Mouse (Mus musculus): ENCODE data around the gene Trp73.
A peak's percentile ranks its signal among the peaks of the same experiment; 100 is the strongest.

The Trp73 gene

DNA sequence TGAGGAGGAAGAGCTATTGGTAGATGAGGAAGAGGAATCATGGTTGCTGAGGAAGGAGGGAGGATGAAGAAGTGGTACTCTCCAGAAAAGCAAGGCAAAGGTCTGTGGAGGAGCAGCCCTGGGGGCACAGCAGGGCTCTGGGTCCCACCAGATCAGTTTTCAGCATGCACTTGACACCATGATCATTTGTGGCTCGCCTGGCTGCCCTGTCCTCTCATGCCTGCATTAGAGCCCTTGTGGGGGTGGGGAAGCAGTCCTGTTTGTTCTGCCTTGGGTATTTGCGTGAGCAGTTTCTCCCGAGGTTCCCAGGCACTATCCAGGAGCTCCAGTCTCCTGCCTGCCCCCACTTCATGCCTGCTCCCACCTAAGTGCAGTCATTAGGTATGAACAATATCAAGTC is 102.9 kb downstream of the Trp73 start:
- no peak for DNase-seq (ENCODE audit: low read depth, low spot score)

DNA sequence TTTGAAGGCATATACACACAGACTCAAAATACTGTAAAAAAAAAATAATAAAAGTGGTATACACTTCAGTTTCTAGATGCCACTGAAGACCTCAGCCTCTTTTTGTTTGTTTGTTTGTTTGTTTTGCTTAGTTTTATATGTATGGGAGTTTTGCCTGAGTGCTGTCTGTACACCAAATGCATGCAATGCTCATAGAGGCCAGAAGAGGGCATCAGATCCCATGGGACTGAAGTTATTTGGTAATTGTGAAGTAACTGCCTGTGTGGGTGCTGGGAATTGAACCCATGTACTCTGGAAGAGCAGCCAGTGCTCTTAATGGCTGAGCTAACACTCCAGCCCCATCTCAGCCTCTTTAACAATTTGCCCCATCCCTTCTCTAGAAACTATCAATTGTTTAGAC is 111.4 kb downstream of the Trp73 start:
- DNase-seq (ENCODE audit: low read depth, low spot score): peak; percentile 17

DNA sequence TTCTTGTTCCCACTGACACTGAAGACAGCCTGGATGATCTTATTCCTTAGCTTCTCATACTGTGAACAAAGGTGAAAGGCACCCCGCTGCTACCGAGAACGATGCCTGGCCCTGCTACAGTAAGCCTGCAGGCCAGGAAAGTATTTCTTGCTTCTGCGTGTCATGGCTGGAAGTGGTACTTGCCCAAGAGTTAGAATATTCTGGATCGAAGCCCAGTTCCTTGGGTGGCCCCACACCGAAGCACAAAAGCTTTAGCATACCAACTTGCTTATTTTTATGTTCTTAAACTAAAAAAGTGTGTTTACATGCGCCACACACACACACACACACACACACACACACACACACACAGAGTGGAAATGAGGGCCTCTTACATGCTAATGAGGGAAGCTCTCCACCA is 111.9 kb downstream of the Trp73 start:
- DNase-seq (ENCODE audit: low read depth, low spot score): no peak

DNA sequence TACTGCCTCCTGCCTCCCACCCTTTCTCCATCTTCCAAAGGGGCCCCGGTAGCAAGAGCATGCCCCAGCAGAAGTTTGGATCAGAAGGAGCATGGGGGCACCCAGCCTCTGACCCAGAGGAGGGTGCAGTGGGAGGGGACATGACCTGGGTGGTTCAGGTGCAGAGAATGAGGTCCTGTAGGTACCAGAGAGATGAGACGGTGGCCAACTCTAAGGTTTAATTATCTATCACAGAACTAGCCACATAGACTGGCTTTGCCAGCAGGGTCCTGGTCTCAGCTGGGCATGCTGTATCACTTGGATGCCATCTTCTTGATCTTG is 113.6 kb downstream of the Trp73 start:
- DNase-seq (ENCODE audit: low read depth, low spot score): no peak

DNA sequence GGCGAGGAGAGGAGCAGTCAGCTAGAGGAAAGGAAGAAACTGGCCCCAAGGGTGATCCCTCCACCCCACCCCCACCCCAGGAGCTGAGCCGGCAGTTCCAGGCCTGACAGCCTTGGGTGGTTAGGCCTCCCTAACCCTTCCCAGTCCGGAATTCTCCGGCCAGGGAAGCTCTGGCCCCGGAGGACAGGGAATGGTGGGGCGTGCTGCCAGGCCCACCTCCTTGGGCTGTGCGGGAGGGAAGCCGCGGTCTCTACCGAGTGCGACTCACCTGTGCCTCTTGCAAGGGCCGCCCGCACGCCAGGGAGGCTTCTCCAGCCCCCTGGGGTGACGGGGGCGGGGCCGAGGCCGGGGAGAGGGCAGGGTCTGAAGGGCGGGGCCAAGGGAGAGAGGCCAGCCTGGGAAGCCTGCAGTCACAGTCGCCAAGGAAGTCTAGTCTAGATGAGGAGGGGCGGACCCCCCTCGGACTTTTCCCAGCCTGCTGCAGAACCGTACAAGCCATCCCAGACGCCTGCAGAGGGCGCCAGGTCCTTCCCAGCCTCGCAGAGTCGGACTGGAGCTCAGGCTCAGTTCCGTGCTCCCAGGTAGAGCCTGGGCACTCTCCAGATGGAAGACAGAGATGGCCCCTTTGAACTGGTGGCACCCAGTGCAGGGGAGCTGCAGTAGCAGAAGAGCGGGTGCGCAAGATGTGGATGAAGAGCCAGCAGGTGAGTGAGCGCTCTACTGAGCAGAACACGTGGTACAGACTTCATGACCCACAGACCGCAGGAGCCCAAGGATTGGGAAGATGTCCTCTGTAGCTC is 114.2 kb downstream of the Trp73 start, which contains the start of gene Smim1:
Smim1 (minus strand) TSS at position 590 of the 800 bp plus-strand sequence.
- DNase-seq (ENCODE audit: low read depth, low spot score): peak; percentile 72

DNA sequence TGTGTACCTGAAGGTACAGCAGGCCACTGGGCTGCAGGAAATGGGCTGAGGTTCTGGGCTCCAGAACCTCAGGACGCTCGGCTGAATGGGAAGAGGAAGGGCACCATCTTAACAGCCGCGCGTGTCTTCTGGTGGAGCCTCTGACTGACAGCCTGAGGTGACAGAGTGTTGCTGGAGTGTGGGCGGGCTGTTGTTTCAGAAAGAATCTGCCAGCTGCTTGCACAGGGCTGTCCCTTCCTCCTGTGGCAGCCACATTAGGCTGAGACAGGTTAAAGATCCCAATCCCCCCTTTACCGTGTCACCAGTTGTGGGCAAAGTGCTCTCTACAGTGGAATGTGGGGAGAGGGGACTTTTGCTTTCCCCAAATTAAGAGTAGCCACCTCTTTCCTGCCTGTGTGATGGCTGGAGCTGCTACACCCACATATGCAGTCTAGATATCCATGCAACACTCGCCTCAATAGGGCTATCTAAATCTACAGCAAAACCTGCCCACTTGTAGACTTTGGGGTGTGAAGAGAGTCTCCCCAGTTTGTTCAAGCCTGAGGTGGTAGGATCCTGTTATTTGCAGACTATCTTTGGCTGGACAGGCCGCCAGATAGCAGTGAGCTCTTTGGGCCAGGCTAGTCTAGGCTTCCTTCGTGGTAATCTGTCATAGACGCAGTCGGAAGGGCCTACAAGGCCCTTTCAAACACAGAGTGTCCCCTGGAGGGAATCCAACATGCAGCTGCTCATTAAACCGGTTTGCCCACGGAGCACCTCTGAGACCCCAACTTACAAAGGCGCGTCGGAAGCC is 115.1 kb downstream of the Trp73 start:
- no peak for DNase-seq (ENCODE audit: low read depth, low spot score)

DNA sequence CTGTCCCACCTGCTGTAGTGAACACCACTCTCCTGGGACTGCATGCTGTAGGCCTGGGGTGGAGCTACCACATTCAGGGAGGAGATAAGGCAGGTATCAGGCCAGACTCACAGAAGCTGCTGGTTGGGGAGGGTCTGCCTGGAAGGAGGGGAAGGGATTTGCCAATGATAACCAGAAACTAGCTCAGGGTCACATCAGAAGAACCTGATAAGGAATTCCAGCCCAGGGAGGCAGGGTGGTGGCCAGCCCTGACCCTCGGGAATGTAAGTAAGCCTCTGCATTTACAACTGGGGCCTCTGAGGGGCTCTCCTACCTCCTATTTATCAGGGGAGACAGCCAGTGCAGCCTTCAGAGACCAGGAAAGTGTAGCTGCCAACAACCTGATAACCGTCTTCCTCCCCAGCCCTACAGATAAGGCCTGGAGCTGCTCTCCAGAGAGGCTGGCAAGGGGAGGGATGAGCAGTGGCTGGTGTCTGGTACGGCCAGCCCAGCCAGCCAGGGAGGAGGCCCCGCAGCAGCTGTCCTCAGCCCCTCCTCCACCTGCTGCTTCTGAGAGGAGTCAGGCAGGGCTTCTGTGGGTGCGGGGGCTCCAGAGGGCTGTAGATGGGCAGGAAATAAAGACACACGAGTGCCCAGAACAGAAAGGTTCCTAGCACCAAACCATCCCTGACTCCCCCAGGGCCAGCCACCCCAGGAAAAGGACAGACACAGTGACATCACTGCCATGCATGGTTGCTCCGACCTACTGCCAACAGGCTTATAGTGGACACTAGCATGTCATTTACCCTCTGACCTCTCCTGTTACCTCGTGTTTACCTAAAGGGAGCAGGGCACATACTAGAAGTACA is 116.0 kb downstream of the Trp73 start:
- DNase-seq (ENCODE audit: low read depth, low spot score): peak; percentile 21

DNA sequence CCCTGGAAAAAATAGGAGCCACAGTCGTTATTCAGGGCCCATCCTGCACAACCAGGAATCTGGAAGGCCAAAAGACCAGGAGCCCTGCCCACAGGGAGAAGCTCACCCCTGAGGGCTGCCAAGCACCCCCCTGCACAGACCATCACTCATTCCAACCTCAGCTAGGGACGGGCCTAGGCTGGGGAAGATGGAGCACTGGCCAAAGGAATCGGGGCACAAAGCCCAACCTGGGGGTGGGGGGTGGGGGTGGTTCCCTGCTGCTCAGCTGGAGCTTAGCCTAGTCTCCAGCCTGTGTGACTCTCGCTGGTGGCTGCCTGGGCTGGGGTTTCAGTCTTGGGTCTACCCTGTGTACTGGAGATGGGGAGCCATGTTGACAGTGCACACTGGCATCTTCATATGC is 117.2 kb downstream of the Trp73 start:
- no peak for DNase-seq (ENCODE audit: low read depth, low spot score)

DNA sequence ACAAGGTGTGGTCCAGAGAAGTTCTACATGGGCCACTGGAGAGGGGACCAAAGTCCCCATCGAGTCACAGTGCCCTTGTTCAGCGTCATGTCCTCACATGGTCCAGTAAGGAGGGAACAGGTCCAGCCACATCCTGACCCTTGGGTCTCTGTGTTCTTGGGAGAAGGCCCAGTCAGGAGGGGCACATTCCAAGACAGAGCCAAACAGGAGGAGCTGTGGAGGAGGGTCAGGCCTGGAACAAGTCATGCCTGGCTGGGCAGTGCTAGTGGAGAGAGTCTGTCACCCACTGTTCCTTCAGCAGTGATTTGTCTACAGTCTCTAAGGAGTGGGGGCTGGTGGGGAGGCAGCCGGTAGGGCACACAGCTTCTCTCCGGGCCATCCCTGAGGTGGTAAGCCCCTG is 117.6 kb downstream of the Trp73 start:
- DNase-seq (ENCODE audit: low read depth, low spot score): no peak

DNA sequence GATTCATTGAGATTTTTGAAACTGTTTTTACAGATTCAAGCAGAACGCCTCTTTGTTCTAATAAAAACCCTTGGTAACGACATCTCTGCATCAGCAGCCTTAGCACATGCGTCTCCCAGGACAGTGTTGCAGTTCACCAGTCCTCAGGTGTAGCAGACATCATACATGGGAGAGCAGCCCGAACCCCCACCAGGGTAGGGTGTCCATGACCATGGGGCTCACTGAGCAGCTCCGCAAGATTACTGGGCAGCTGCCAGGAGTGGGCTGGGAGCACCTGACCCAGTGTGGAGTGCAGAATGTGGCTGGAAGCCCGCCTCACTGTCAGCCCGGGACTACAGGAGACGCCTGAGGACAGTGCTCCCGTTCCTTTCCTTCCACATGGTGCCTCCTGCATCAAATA is 118.6 kb downstream of the Trp73 start:
- DNase-seq (ENCODE audit: low read depth, low spot score): no peak

DNA sequence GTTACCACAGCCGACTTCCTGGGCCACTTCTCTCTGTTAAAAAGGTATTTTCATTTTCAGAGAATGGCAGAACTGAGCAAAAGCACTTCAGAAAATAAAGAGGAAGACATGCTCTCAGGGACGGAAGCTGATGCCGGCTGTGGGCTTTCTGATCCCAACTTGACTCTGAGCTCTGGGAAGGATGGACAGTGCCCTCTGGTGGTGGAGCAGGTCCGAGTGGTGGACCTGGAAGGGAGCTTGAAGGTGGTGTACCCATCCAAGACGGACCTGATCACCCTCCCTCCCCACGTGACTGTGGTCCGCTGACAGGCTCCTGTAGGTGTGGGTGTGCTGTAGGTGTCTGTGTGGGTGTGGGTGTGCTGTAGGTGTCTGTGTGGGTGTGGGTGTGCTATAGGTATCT is 120.4 kb downstream of the Trp73 start:
- peak; percentile 43 for DNase-seq (ENCODE audit: low read depth, low spot score)

DNA sequence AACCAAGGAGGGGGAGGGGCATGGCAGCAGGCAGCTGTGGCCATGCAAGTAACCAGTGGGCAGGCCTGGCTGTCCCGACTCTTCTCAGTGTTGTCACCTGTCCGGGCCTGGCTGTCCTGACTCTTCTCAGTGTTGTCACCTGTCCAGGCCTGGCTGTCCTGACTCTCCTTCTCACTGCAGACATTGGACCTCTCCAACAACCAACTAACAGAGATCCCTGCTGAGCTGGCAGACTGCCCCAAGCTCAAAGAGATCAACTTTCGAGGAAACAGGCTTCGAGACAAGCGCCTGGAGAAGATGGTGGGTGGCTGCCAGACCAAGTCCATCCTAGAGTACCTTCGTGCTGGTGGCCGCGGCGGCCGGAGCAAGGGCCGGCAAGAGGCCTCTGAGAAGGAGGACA is 124.5 kb downstream of the Trp73 start:
- no peak for DNase-seq (ENCODE audit: low read depth, low spot score)

DNA sequence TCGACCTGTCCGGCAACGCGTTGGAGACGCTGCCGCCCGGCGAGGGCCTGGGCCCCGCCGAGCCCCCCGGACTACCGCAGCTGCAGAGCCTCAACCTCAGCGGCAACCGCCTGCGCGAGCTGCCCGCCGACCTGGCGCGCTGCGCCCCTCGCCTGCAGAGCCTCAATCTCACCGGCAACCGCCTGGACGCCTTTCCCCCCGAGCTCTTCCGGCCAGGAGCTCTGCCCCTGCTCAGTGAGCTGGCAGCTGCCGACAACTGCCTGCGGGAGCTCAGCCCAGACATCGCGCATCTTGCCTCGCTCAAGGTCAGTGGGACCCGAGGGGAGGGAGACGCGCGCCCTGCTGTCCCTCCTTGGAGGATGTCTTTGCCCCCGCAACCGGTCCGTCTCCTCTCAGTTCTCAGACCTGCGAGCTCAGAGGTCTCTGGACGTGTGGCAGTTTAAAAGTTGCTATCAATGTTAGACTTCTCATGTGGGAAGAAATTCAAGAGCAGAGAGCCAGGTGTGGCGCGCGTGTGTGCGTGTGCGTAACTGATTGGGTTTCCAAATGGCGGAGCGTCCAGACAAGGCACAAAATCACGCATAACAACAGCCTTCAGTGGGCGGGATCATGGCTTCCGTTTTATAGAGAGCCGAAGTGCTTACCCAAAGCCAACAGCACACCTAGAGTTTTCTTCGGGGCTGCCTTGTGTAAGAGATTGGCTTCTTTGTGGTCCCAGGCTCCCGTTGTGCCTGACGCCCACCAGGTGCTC is 127.7 kb downstream of the Trp73 start:
- peak; percentile 31 for DNase-seq (ENCODE audit: low read depth, low spot score)

DNA sequence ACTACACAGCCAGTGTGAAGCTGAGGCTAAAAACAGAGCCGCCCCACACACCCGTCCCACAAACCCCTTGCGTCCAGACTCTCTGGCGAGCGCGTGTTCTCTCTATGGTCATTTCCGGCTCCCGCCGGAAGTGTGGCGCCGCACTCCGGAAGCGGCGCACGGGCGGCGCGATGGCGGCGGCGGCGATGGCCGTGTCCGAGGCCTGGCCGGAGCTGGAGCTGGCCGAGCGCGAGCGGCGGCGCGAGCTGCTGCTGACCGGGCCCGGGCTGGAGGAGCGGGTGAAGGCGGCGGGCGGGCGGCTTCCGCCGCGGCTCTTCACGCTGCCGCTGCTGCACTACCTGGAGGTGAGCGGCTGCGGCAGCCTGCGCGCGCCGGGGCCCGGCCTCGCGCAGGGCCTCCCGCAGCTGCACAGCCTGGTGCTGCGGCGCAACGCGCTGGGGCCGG is 128.3 kb downstream of the Trp73 start, which contains the start of gene Lrrc47:
Lrrc47 (plus strand) TSS at position 86 of the 444 bp plus-strand sequence.
- DNase-seq (ENCODE audit: low read depth, low spot score): peak; percentile 89

DNA sequence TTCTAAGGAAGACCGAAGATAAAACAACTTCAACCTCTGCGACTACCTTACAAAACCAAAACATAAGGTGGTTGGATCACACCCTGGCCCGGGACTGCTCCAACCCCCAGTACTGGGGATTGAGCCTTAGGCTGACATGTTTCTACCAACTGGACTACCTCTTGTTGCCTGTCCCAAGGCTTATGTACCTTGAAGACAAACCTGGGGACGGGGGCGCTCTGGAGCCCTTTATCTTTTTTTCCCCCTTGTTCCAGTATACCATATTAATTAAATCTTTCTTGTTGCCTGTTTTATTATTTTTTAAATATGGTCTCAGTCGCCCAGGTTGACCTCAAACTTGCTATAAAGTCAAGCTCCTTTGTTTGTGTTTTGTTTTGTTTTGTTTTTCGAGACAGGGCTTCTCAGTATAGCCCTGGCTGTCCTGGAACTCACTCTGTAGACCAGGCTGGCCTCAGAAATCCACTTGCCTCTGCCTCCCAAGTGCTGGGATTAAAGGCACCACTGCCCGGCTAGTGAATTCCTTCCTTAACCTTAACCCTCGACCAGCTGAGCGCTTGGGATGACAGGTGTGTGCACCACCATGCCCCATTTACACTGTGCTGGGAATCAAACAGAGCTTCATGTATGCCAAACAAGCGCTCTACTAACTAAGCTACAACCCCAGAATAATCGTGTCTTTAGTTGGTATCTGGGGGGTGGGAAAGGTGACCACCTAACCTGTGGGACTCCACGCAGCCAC is 128.9 kb downstream of the Trp73 start:
- DNase-seq (ENCODE audit: low read depth, low spot score): no peak

DNA sequence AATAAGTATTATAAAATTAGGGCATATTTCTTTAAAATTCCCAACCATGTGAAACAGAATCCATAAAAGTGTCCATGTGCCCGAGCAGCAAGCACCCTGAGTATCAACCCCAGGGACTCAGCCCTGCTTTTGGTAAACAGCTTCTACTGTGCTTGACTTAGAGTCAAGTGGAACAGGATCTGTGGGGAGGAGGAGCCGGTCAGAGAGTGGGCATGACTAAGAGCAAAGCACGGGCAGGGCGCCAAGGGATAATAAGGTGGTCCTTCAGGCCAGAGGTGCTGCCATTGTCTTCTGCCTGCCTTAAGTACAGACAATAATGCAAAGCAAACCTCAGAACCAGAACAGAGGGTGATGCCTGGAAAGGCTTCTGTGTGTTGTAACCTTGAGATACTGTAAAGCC is 132.2 kb downstream of the Trp73 start:
- DNase-seq (ENCODE audit: low read depth, low spot score): no peak

DNA sequence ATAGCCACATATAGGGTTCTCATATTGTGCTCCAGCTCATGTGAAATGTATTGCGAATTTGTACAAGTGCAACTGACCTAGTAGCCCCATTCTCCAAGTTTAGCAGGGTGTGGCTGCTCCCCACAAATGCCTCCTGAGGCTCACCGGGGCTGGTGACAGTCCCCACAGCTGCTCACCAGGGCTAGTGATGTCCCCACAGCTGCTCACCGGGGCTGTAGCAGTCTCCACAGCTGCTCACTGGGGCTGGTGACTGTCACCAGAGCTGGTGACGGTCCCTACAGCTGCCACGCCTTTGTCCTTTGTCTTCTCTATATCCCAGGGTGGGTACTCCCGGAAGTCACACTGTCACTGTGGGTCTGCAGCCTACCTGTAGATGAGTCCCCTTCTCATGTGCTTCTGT is 133.7 kb downstream of the Trp73 start:
- DNase-seq (ENCODE audit: low read depth, low spot score): no peak
